Mouse (Mus musculus) urinary bladder, postnatal 10 days (tissue): Measurements from ENCODE around the gene Hist1h2an.
A peak's percentile ranks its signal among the peaks of the same experiment; 100 is the strongest.
"Not testable (repeated sequence)": the region's sequence is repeated elsewhere in the genome, so short reads cannot be mapped to it uniquely, and the experiment has no call there.

ENCODE experiments used
- DNase-seq: peaks from one replicate; pipeline ENCODE4 v3.0.0; 2022; ENCODE audit warnings: low spot score

Gene Hist1h2an

DNA sequence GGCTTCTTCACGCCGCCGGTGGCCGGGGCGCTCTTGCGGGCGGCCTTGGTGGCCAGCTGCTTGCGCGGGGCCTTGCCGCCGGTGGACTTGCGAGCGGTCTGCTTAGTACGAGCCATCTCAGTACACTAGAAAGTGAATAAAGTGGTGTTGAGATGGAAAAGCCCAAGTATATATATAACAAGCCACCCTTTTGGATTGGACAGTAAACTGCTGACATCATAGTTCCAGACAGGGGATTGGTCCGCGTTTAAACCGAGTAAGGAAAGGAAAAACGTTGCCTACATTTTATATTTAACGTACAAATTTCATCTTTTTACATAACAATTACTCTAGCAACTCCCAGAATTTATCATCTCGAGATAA lies 3.8 kb downstream of the Hist1h2an start, which contains the start of gene Hist1h3i:
Gene Hist1h3i, minus strand, starts transcription at position 116 of the 363 bp plus-strand sequence.
- no peak for DNase-seq

DNA sequence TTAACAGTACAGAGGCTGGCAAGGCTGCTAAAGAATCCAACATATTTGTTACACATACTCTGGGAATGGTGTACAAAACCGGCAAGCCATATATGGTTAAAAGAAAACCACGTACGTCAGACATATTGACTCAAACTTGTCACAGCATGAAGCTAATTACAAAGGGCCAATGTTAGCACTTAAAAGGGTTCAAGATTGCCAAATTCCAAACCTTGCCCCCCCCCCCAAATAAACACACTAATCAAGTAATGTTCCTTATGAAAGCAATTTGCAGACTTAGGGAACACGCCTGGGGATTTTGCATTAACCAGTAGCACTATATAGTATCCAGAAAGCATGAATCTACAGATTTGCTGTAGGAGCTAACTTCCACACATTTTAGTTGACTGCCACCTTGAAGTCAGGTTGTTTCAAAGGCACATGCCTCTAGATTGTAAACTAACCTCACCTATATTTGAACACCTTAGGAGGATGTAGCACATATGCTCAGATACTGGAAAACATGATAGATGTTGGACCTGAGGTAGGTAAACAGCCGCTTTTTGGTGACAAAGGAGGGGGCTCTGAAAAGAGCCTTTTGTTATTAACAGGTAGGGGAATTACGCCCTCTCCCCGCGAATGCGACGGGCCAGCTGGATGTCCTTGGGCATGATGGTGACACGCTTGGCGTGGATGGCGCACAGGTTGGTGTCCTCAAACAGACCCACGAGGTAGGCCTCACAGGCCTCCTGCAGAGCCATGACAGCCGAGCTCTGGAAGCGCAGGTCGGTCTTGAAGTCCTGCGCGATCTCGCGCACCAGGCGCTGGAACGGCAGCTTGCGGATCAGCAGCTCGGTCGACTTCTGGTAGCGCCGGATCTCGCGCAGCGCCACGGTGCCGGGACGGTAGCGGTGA lies 4.4 kb downstream of the Hist1h2an start:
- not testable (repeated sequence) for DNase-seq

DNA sequence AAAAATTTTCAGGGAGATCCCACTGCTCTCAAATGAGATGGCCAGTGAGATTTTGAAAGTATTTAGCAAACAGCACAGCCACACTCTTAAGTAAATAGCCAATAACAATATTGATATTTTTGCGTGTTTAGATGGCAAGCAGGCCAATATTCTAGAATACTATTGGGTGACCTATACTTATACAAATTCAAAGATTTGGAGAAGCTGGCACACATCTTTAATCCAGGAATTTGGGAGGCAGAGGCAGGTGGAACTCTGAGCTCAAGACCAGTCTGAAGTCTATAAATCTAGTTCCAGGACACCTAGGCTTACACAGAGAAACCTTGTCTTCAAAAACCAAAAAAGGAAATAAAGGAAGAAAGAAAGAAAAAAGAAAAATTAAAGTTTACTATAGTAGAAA lies 5.4 kb downstream of the Hist1h2an start:
- DNase-seq: no peak

DNA sequence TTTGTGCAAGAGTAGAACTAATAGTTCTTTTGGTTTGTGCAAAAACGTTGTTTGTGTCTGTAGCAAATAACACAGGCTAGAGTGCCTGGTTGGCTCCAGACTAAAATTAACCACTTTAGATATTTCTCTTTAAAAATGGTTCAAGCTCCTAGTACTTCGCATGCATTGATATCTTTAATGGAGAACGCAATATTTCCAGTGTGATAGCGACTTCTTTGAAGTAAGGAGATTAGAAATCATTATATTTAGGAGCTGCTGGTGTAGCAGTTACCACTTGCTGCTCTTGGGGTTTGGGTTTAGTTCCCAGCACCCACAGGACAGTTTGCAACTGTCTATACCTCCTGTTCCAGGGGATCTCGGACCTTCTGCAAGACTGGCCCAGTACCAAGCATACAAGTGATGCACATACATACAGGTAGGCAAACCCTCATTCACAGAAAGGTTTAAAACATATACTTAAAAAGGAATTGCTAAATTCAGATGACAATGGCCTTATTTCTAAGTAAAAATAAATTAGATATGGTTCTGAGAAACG lies 5.9 kb downstream of the Hist1h2an start:
- DNase-seq: no peak

DNA sequence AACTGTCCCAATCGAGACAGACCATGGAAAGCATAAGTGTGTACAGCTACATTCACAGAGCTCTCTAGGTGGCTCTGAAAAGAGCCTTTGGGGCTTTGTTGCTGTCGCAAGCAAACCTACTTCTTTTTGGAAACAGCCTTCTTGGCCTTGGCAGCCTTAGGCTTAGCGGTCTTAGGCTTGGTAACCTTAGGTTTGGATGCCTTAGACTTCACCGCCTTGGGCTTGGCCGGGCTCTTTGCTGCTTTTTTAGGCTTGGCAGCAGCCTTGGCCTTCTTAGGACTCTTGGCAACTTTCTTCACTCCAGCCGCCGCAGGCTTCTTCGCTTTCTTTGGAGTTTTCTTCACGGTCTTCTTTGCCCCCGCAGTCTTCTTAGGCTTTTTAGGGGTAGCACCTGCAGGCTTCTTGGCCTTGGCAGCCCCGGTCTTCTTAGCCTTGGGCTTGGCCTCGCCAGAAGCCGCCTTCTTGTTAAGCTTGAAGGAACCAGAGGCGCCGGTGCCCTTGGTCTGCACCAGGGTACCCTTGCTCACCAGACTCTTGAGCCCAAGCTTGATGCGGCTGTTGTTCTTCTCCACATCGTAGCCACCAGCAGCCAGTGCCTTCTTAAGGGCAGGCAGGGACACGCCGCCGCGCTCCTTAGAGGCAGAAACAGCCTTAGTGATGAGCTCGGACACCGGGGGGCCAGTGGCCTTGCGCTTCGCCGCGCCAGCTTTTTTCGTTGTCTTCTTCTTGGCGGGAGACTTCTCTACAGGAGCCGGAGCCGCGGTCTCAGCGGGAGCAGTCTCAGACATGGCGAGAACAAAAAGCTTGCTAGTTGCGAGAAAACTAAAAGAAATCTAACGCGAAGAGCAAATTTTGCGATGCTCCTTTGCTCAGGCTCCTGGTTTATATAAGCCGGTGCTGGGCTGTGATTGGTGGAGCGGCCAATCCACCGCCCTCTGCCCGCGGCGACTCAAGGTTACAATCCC lies 7.0 kb downstream of the Hist1h2an start, which contains the start of gene Hist1h1b:
Gene Hist1h1b, minus strand, starts transcription at position 859 of the 965 bp plus-strand sequence.
- peak; percentile 9 for DNase-seq

DNA sequence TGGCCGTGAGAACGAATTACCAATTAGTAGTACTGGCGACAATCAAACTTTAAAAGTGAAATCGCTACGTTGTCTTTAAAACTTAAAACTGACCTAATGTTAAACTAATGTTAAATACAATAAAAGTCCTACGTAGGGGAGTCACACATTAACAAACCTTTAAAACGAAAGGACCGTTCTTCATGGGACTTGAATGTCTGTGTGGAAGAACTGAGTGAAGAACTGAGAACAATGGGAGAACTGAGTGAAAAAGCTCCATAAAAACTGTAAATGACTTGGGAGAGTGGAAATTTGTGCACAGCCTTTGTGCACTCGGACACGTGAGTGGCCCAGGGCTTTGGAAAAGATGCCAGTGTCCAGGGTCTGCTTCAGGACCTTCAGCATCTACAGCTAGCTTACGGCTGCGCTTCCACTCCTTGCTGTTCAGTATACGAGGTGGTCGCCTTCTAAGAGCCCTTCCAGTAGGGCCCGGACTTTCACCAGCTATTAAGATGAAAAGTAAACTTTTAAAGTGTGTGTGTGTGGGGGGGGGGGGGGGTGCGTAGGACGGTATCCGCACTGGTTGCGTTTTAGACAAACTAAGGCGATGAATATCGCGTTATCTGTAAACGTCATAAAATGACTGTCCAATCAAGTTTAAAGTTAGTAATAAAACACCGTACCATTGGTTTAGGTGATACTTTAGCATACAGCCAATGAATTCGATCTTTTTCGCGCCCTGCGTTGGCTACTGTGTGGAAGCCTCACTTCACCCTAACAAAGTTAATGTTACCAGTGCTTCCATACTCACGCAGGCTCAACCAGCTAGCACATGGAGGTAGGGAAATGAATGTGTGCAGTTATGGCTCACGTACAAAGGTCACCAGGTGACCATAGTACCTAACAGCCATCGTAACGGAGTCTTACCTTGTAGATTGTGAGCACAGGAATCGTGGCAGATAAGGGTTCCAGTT lies 7.9 kb downstream of the Hist1h2an start:
- DNase-seq: peak; percentile 13

DNA sequence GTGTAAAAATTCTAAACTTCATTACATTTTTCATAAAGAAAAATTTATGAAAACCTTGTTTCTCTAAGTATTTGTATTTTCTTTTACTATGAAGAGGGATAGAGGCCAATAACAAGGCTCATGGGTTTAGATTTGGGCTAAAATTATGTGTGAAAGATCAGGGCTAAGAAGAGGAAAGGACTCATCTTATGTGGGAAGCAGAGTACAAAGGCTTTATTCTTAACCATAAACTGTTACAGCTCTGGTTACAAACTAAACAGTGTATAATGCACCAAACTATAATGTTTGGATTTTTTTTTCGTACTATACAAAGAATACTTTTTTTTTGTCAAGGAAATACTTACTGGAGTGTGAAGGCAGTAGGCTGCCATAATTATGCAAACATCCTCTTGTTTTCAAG lies 31.3 kb downstream of the Hist1h2an start:
- DNase-seq: no peak

DNA sequence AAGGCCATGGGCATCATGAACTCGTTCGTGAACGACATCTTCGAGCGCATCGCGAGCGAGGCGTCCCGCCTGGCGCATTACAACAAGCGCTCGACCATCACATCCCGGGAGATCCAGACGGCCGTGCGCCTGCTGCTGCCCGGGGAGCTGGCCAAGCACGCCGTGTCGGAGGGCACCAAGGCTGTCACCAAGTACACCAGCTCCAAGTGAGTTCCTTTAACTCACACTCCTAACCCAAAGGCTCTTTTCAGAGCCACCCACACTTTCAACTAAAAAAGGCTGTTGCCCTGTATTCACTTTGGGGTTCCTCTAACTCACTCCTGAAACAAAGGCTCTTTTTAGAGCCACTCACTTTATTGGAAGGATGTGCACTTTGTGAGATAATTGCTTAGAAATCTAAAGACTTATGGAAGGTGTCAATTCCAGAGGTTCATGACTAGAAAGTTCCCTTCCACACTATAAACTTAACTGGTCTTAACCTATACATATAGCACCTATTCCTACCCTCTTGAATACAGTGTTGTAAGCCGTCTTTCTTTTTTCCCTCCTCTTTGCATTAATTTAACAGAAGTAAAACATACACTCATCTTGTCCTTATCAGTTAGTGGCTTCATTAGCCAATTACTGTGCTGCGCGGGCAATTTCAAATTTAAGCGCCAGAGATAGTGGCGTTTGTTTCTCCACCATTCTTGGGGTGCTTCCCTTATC lies 32.6 kb downstream of the Hist1h2an start:
- not testable (repeated sequence) for DNase-seq

DNA sequence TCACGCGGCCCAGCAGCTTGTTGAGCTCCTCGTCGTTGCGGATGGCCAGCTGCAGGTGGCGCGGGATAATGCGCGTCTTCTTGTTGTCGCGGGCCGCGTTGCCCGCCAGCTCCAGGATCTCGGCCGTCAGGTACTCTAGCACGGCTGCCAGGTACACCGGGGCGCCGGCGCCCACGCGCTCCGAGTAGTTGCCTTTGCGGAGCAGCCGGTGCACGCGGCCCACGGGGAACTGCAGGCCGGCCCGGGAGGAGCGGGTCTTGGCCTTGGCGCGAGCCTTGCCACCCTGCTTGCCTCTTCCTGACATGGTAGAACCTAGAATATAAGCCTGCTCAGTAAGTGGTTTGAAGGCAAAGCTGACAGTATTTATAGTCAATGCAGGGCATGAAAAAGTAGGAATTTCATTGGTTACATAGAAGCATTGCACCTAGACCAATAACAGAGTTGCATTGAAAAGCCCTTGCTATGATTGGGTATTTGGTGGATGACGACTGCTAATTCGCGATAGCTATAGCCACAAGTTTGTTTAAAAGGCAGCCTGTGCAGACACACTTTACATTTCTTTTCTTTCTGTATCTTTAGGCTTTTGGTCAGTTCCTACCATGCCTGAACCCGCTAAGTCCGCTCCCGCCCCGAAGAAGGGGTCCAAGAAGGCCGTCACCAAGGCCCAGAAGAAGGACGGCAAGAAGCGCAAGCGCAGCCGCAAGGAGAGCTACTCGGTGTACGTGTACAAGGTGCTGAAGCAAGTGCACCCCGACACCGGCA lies 33.3 kb downstream of the Hist1h2an start, which contains the start of the genes Hist1h2ak and Hist1h2bn:
Gene Hist1h2ak, minus strand, starts transcription at position 304 of the 762 bp plus-strand sequence.
Gene Hist1h2bn, plus strand, starts transcription at position 600 of the 762 bp plus-strand sequence.
- DNase-seq: not testable (repeated sequence)

DNA sequence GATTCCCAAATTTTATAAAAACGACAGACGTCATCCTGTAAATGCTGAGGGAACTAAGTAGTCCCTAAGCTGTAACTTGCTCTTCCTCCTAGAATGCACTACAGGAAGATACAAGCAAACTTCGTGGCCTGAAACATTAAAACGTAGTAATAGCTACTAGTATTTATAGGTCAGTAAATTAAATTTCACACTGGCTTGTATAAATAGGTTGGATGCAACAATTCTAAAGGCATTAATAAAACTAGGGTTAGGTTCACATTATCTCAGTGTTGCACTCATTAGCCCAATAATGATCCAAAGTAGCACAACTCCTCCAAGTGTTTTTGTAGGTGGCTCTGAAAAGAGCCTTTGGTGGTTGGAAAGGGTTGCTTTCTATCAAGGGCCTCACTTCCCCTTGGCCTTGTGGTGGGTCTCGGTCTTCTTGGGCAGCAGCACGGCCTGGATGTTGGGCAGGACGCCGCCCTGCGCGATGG lies 33.9 kb downstream of the Hist1h2an start:
- DNase-seq: no peak

DNA sequence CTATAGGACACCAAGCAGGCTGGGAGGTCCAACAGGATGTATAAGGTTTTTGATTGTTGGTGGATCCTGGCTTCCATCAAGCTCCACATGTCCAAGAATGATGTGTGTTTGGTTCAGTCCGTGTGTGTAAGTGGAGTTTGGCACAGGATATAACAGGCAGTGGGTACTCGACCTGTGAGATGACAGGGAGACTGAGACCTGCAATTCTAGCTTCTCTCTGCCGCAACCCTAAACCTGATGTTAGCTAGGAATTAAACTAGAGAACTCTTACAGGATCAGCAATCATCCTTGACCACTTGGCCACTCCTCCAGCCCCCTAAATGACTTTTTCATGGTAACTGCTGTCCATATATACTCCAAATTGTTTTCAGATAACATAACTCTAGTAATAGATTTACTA lies 34.7 kb downstream of the Hist1h2an start:
- DNase-seq: no peak

DNA sequence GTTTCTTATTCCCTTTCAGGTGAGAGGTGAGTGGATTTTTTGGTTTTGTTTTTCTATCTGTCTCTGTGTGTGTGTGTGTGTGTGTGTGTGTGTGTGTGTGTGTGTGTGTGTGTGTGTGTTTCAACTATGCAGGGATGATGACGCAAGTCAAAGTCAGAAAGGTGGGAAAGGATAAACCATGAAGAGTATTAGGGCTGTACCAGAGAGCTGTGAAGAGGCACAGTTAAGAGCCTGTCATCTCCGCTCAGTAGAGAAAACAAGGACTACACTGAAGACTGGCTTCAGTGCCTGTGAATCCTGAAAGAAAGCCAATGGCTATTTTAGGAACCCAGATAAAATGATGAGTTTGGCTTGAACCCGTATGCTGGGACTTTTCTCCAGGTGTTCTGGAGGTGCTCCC lies 35.2 kb downstream of the Hist1h2an start:
- no peak for DNase-seq

DNA sequence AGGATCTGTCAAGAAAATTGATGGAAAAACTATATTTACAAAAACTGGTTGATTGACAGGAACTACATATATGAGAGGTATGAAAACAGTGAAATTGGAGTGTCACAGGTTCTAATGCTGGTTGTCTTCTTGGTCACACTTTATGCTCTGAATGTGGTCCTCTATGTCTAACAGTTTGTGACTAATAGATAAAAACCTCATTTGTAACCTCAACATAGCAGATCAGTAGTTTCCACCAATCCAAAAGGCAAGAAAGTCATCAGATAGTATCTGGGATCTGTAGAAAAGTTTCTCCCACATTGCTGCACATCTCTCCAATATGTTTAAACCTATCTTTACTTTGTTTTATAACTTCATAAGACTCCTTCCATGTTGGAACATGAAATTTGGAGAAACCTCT lies 35.6 kb downstream of the Hist1h2an start:
- DNase-seq: no peak

DNA sequence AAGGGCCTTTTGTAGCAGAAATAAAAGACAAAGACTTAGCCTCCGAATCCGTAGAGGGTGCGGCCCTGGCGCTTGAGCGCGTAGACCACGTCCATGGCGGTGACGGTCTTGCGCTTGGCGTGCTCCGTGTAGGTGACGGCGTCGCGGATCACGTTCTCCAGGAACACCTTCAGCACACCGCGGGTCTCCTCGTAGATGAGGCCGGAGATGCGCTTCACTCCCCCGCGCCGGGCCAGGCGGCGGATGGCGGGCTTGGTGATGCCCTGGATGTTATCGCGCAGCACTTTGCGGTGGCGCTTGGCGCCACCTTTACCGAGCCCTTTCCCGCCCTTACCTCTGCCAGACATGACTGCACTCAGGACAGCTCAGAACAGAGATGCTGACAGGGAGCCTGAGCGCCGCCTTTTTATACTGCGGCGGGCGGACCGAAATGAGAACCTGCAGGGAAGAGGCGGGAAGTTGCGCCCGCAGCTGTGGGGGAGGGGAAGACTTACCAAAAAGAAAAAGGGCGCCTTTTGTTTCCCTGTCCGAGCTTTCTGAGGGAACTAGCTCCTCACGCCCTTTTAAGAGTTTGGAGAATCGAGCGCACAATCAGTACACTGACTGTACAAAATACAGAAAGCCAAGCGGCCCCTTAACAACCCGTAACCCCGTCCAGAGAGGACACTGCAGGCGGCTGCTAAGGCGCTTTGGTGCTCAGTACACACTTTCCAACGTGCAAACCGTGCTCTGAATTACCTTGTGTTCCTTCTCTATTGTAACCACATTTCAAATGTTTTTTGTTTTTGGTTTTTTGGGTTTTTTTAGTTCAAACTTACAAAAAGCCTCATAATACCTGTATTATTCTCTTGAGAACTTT lies 36.6 kb downstream of the Hist1h2an start, which contains the start of gene Hist1h4k:
Gene Hist1h4k, minus strand, starts transcription at position 347 of the 859 bp plus-strand sequence.
- peak; percentile 51 for DNase-seq

DNA sequence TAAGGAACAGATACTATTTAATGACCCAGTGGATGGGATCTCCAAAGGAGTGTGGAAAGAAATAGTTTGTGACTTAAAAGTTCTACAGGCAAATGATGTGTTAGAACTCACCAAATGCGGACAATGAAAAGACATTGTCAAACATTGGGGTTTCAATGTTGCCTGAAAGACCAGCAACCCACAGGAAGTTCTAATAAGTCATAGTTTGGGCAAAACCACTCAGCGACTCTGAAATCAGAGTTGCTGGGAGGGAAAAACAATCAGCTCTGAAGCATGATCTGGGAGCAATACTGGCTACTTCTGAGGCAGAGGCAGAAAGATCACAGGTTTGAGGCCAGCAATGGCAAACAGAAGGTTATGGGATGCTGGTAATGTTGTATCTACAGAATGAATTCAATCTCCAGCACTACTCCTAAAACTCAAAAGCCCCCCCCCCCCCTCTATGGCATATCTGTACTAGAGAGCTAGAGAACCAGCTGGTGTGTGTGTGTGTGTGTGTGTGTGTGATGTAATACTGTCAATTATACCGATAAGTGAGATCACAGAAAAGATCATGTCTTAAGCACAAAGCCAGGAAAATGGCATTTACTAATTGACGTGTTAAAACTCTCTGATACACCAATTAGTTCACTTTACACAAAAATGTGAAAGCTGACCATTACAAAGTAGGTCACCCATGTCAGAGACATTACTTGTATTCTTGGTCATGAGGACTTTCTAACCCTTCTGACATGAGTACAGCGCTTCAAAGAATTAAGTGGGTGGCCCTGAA lies 37.4 kb downstream of the Hist1h2an start:
- DNase-seq: no peak

DNA sequence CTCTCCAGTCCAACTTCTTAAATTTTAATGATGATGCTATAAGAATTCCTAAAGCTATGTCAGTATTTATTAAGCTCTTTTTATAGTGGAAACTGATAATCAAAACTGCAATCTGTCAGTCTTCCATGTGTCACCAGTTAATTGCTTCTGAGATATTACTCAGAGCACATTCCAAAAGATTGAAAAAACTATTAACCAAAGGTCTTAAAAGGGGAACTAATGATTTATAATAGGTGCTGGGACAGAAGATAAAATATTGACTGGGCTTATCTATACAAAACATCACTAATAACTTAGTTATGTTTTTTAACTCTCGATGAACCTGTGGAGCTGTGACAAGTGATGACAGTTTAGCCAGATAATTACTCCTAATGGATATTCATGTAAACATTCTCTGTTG lies 42.0 kb downstream of the Hist1h2an start:
- no peak for DNase-seq
